Mouse (Mus musculus) limb, embryonic 13.5 days (tissue): ENCODE results near the gene Zfp93. TPM values are rescaled to one million over a fixed set of nuclear protein-coding genes. Genes with fewer than 3 reads are reported as not detected.

Experiments
- ATAC-seq: fragments of 200-750 bp; cut with Nextera tagmentation; 2 replicates; pipeline ENCODE4 v1.8.0; 2017; ENCODE audit warnings: low read depth, moderate number of reproducible peaks, moderate TSS enrichment; ENCODE audit not compliant: low FRiP score
- H3K27ac ChIP-seq: fragments of 300-500 bp; sonication (generic); 2 replicates; pipeline ENCODE4 v1.5.1; 2015; ENCODE audit warnings: inconsistent platforms, mild to moderate bottlenecking, moderate library complexity
- H3K27me3 ChIP-seq: fragments of 300-500 bp; sonication (generic); 2 replicates; pipeline ENCODE4 v1.6.1; 2015; ENCODE audit warnings: mild to moderate bottlenecking, inconsistent platforms
- H3K36me3 ChIP-seq: fragments of 300-500 bp; sonication (generic); 2 replicates; pipeline ENCODE4 v1.6.1; 2015; ENCODE audit warnings: inconsistent platforms, mild to moderate bottlenecking, moderate library complexity
- H3K4me1 ChIP-seq: fragments of 300-500 bp; sonication (generic); 2 replicates; pipeline ENCODE4 v1.6.1; 2015; ENCODE audit warnings: inconsistent platforms
- H3K4me2 ChIP-seq: fragments of 300-500 bp; sonication (generic); replicated peaks from 2 replicates; pipeline ENCODE4 v1.6.1; 2015; ENCODE audit warnings: inconsistent platforms, mild to moderate bottlenecking, moderate library complexity
- H3K4me3 ChIP-seq: fragments of 300-500 bp; sonication (generic); 2 replicates; pipeline ENCODE4 v1.5.1; 2015; ENCODE audit warnings: moderate library complexity, mild to moderate bottlenecking, inconsistent platforms
- H3K9ac ChIP-seq: fragments of 300-500 bp; sonication (generic); 2 replicates; pipeline ENCODE4 v1.6.1; 2015; ENCODE audit warnings: mild to moderate bottlenecking, inconsistent platforms
- H3K9me3 ChIP-seq: fragments of 300-500 bp; sonication (generic); 2 replicates; pipeline ENCODE4 v1.6.1; 2016; ENCODE audit warnings: inconsistent platforms
- WGBS: fragments of 180-500 bp; shearing (Covaris S2); methylation state at CpG from one replicate; pipeline ENCODE4 v1.1.7; 2015; 5-methylcytosine and 5-hydroxymethylcytosine counted together
- polyA plus RNA-seq: library from polyadenylated mRNA; unstranded; fragments of >200 nt; fragmentation: Nextera tagmentation; extraction: Ambion mirVana; gene quantifications from 2 replicates; pipeline ENCODE4 v1.2.1, GENCODE M21; 2015

Gene Zfp93
- polyA plus RNA-seq, 1 experiment from 2014 or later: 9.8 TPM

GRCm38 (mm10) chr7:24318942-24319341, 48.7 kb downstream of the Zfp93 start:
- Histone ChIP-seq H3K9ac (no peak overlapping the region), H3K27ac (no peak overlapping the region), H3K4me2 (no peak overlapping the region), H3K36me3 (0 out of 2 replicates have a peak, but pooled peaks cover 4% of the 10 kb centered on the region), H3K9me3 (0 out of 2 replicates have a peak, but pooled peaks cover 3% of the 10 kb centered on the region), H3K4me1 (peaks cover 8% of the 10 kb centered on the region; the same call in 1 of the 2 replicates), H3K4me3 (no peak overlapping the region), H3K27me3 (no peaks in the 10 kb centered on the region; the same call in 1 of the 2 replicates)
- ATAC-seq: no peak
- 66% methylated on average over 6 of the region's 6 CpGs for WGBS

- Histone ChIP-seq H3K4me3 (no peak overlapping the region), H3K4me1 (peaks cover 15% of the 10 kb centered on the region; the same call in 1 of the 2 replicates), H3K27ac (no peak overlapping the region), H3K9me3 (peaks cover 11% of the 10 kb centered on the region; the same call in 1 of the 2 replicates), H3K27me3 (no peaks in the 10 kb centered on the region; the same call in 1 of the 2 replicates), H3K4me2 (no peak overlapping the region), H3K9ac (no peak overlapping the region), H3K36me3 (no peaks in the 10 kb centered on the region)
- ATAC-seq: no peak
- WGBS: 82% methylated on average over 4 of the region's 4 CpGs
Observed at GRCm38 (mm10) chr7:24322593-24322992, 52.4 kb downstream of the Zfp93 start.

DNA sequence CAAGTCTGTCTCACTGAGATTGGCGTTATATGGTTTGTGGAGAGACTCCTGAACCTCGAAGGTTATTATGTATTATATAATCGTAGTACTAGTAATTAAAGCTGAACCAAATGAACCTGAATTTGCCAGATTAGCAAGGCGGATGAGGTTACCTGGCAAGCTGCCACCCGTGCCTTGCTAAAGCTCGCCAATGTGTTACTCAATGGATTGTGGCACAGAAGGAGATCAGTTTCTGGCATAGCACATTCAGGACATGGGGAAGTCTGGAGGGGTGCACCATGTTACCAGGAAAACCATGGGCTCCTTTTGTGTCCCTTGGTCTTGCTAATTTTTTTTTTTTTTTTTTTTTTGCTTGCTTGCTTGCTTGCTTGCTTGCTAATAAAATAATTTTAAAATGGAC, 55.0 kb downstream of the Zfp93 start:
- Histone ChIP-seq H3K9ac (peak overlapping the region; percentile 58; the same call in 1 of the 2 replicates), H3K9me3 (peaks cover 11% of the 10 kb centered on the region; the same call in 1 of the 2 replicates), H3K4me2 (peak overlapping the region; percentile 64), H3K36me3 (no peaks in the 10 kb centered on the region), H3K4me3 (peak overlapping the region; percentile 40), H3K4me1 (peaks cover 15% of the 10 kb centered on the region; the same call in 1 of the 2 replicates), H3K27me3 (no peaks in the 10 kb centered on the region; the same call in 1 of the 2 replicates), H3K27ac (peak overlapping the region; percentile 48; the same call in 1 of the 2 replicates)
- ATAC-seq: no peak
- 84% methylated on average over 6 of the region's 6 CpGs for WGBS

GRCm38 (mm10) chr7:24325675-24326128, 55.5 kb downstream of the Zfp93 start:
- peak overlapping the region; percentile 40 for H3K4me3 ChIP-seq
- no peaks in the 10 kb centered on the region for H3K36me3 ChIP-seq
- H3K4me2 ChIP-seq: peak overlapping the region; percentile 64
- peak overlapping the region; percentile 48 for H3K27ac ChIP-seq
- WGBS: 5% methylated on average over 13 of the region's 13 CpGs
- no peaks in the 10 kb centered on the region; the same call in 1 of the 2 replicates for H3K27me3 ChIP-seq
- peaks cover 11% of the 10 kb centered on the region; the same call in 1 of the 2 replicates for H3K9me3 ChIP-seq
- ATAC-seq: peak; percentile 74
- H3K4me1 ChIP-seq: peaks cover 15% of the 10 kb centered on the region; the same call in 1 of the 2 replicates
- H3K9ac ChIP-seq: peak overlapping the region; percentile 58

DNA sequence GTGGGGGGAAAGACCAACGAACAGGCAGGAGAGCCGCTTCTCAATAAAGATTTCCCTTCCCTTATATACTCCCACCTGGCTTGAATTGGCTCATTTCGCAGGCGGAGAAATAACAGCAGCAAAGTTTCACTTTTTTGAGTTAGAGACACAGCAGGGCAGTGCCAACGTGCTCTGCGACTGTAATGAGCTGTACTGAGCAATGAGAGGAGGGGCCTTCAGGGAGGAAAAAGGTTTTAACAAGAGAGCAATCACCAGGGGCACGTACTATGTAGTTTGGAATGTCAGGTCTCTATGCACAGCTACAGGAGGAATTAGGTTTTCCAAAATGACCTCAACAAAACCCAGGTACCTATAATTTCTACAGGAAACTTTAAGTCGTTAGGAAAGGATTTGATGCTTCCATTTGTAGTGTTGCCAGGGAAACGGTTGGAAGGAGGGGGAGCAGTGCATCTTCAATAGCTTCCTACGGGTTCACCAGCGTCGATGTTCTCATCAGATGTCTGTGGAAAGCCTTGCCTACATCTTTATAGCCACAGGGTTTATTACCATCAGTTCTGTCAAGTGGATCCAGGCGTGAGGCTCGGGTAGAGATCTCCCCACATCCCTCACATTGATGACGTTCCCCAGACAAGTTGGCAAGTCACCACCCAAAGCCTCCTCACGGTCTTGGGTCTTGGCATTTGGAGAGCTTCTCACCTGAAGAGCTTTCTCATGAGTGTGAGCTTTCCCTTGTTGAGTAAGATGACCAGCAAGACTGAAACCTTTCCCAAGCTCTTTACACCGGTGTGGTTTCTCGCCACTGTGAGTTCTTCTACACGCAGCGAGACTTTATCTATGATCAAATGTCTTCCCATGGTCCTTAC, 56.3 kb downstream of the Zfp93 start:
- Histone ChIP-seq H3K4me1 (peaks cover 15% of the 10 kb centered on the region; the same call in 1 of the 2 replicates), H3K4me2 (peak overlapping the region; percentile 64), H3K4me3 (peak overlapping the region; percentile 40), H3K9ac (peak overlapping the region; percentile 58), H3K36me3 (no peaks in the 10 kb centered on the region), H3K27ac (peak overlapping the region; percentile 48; the same call in 1 of the 2 replicates), H3K9me3 (peaks cover 11% of the 10 kb centered on the region; the same call in 1 of the 2 replicates), H3K27me3 (no peaks in the 10 kb centered on the region)
- 42% methylated on average over 20 of the region's 20 CpGs for whole genome bisulfite sequencing
- peak; percentile 64; the same call in 1 of the 2 replicates for ATAC-seq

Other genes with a start within 250 kb of the Zfp93 start
- not detected in 2 replicates for gene Vmn1r183, start 217.2 kb upstream of the Zfp93 start, polyA plus RNA-seq
- 23.0 and 25.2 TPM in 2 replicates for gene Zfp180, start 188.5 kb upstream of the Zfp93 start, polyA plus RNA-seq
- gene Zfp112, start 158.1 kb upstream of the Zfp93 start, polyA plus RNA-seq: 9.1 and 9.9 TPM in 2 replicates
- 21.3 and 22.0 TPM in 2 replicates for gene Zfp235, start 136.3 kb upstream of the Zfp93 start, polyA plus RNA-seq
- gene Zfp114, start 95.4 kb upstream of the Zfp93 start, polyA plus RNA-seq: 5.6 and 7.1 TPM in 2 replicates
- gene Zfp111, start 59.0 kb upstream of the Zfp93 start, polyA plus RNA-seq: 10.5 and 11.3 TPM in 2 replicates
- gene Zfp109, start 32.9 kb upstream of the Zfp93 start, polyA plus RNA-seq: 6.1 and 6.9 TPM in 2 replicates
- gene Zfp108, start 15.6 kb upstream of the Zfp93 start, polyA plus RNA-seq: 5.4 and 5.5 TPM in 2 replicates
- 54.1 and 63.5 TPM in 2 replicates for gene Zfp61, start 30.8 kb downstream of the Zfp93 start, polyA plus RNA-seq
- gene Zfp94, start 46.2 kb downstream of the Zfp93 start, polyA plus RNA-seq: 15.0 and 16.0 TPM in 2 replicates
- gene Tescl, start 63.5 kb downstream of the Zfp93 start, polyA plus RNA-seq: not detected in 2 replicates
- not detected in 2 replicates for gene Lypd5, start 78.8 kb downstream of the Zfp93 start, polyA plus RNA-seq
- gene Kcnn4, start 99.8 kb downstream of the Zfp93 start, polyA plus RNA-seq: 1.4 and 2.4 TPM in 2 replicates
- gene Smg9, start 129.2 kb downstream of the Zfp93 start, polyA plus RNA-seq: 24.5 and 25.1 TPM in 2 replicates
- not detected in 2 replicates for gene Irgc1, start 181.9 kb downstream of the Zfp93 start, polyA plus RNA-seq
- gene Plaur, start 192.1 kb downstream of the Zfp93 start, polyA plus RNA-seq: 3.3 and 3.5 TPM in 2 replicates
- gene Cadm4, start 211.6 kb downstream of the Zfp93 start, polyA plus RNA-seq: 6.3 and 6.5 TPM in 2 replicates
- 64.2 and 68.3 TPM in 2 replicates for gene Zfp428, start 236.6 kb downstream of the Zfp93 start, polyA plus RNA-seq
- gene AC161166.1, start 242.0 kb downstream of the Zfp93 start, polyA plus RNA-seq: 0.42 and 0.66 TPM in 2 replicates